Comparison of ENCODE assay signal across 8 mouse cellular contexts in the genomic region with DNA sequence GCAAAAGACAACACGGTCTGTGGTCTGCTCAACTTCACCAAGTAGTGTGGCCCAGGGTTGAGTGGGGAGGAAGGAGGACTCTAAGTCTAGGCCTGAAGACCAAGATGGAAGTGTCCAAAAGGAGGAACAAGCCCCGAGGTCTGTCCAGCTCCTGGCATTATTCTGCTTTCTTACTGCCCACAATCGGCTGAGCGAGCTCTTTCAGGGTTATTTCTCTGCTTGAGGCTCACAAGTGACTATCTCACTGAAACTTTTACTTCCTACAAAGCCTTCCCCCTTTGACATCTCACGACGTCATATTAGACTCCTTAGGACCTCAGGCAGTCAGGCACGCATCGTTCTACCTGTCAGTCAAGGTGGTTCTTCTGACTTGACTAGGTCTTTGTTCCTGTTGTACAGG. TPM values are rescaled to one million over a fixed set of nuclear protein-coding genes. Genes with fewer than 3 reads are reported as not detected.
DNase-seq lines count a peak whose midpoint lies in the region; ATAC-seq lines count a peak whose summit lies in the region.

No protein-coding gene starts in this region.

- peak overlapping the region; percentile 78 for H3K4me3 ChIP-seq in embryonic facial prominence, embryonic 10.5 days
- peak overlapping the region; percentile 88 for H3K4me3 ChIP-seq in hindbrain, embryonic 13.5 days
- H3K4me3 ChIP-seq in megakaryocyte, embryonic 14.5 days (replicated peaks), result peak overlapping the region; percentile 94

- H3K27ac ChIP-seq in embryonic facial prominence, embryonic 10.5 days (replicated peaks), result peak overlapping the region; percentile 85
- peak overlapping the region; percentile 87 for H3K27ac ChIP-seq in hindbrain, embryonic 13.5 days

- WGBS in embryonic facial prominence, embryonic 10.5 days, result 67% methylated on average over 8 of the region's 8 CpGs
- 69% methylated on average over 8 of the region's 8 CpGs for WGBS in hindbrain, embryonic 13.5 days

- H3K9me3 ChIP-seq in embryonic facial prominence, embryonic 10.5 days, result no peaks in the 10 kb centered on the region
- no peaks in the 10 kb centered on the region for H3K9me3 ChIP-seq in hindbrain, embryonic 13.5 days
- no peaks in the 10 kb centered on the region for H3K9me3 ChIP-seq in megakaryocyte, embryonic 14.5 days

- no peak for ATAC-seq in hindbrain, embryonic 13.5 days (ENCODE audit: low FRiP score)

- peak overlapping the region; percentile 90 for H3K9ac ChIP-seq in hindbrain, embryonic 13.5 days

- peak; percentile 40 for DNase-seq in layer of hippocampus, adult 11-12 months (ENCODE audit: low spot score)
- DNase-seq in layer of hippocampus, postnatal 36 days, result no peak
- DNase-seq in embryonic facial prominence, embryonic 10.5 days (ENCODE audit: low spot score), result peak; percentile 18
- DNase-seq in embryo, embryonic 10.5 days (ENCODE audit: low spot score), result no peak
- no peak for DNase-seq in testis, postnatal 10 days (ENCODE audit: low spot score)
- no peak for DNase-seq in cerebellum, adult 18-20 months

- peaks cover 37% of the 10 kb centered on the region for H3K27me3 ChIP-seq in embryonic facial prominence, embryonic 10.5 days (replicated peaks; ENCODE audit: low read depth, poor library complexity, severe bottlenecking)
- peaks cover 5% of the 10 kb centered on the region; the same call in 1 of the 2 replicates for H3K27me3 ChIP-seq in hindbrain, embryonic 13.5 days
- peaks cover 25% of the 10 kb centered on the region for H3K27me3 ChIP-seq in megakaryocyte, embryonic 14.5 days (replicated peaks)

- H3K4me2 ChIP-seq in hindbrain, embryonic 13.5 days, result peak overlapping the region; percentile 82

- H3K36me3 ChIP-seq in embryonic facial prominence, embryonic 10.5 days (replicated peaks), result no peaks in the 10 kb centered on the region
- H3K36me3 ChIP-seq in hindbrain, embryonic 13.5 days, result no peaks in the 10 kb centered on the region
- no peaks in the 10 kb centered on the region for H3K36me3 ChIP-seq in megakaryocyte, embryonic 14.5 days (replicated peaks; ENCODE audit: low read length)

- peaks cover 32% of the 10 kb centered on the region for H3K4me1 ChIP-seq in embryonic facial prominence, embryonic 10.5 days
- peaks cover 51% of the 10 kb centered on the region for H3K4me1 ChIP-seq in hindbrain, embryonic 13.5 days (replicated peaks)
- peaks cover 72% of the 10 kb centered on the region for H3K4me1 ChIP-seq in megakaryocyte, embryonic 14.5 days

RNA-seq across cellular contexts. Expression of a gene that starts 2.3 kb away (rescaled TPM):
- 10 to 100 TPM; 41.4 to 48.1 TPM for total RNA-seq in layer of hippocampus, postnatal 36 days (2021)
- polyA plus RNA-seq in embryonic facial prominence, embryonic 10.5 days (2016; fragmentation: Nextera tagmentation; extraction: Ambion mirVana), result 24.7 and 26.2 TPM in 2 replicates
- polyA plus RNA-seq in hindbrain, embryonic 13.5 days (2015; fragmentation: Nextera tagmentation; extraction: Ambion mirVana), result 50.1 and 51.9 TPM in 2 replicates
- 1.6 and 2.8 TPM in 2 replicates for polyA plus RNA-seq in megakaryocyte, embryonic 14.5 days (2012; ENCODE audit: insufficient read depth, low replicate concordance)

RNA-seq across cellular contexts. Expression of a gene that starts 29.5 kb away (rescaled TPM):
- 10 to 100 TPM; 15.7 to 17.5 TPM for total RNA-seq in layer of hippocampus, postnatal 36 days (2021)
- polyA plus RNA-seq in embryonic facial prominence, embryonic 10.5 days (2016; fragmentation: Nextera tagmentation; extraction: Ambion mirVana), result 30.4 and 35.1 TPM in 2 replicates
- 45.0 and 45.5 TPM in 2 replicates for polyA plus RNA-seq in hindbrain, embryonic 13.5 days (2015; fragmentation: Nextera tagmentation; extraction: Ambion mirVana)
- 3.2 and 4.4 TPM in 2 replicates for polyA plus RNA-seq in megakaryocyte, embryonic 14.5 days (2012; ENCODE audit: insufficient read depth, low replicate concordance)

RNA-seq across cellular contexts. Expression of a gene that starts 42.2 kb away (rescaled TPM):
- 10 to 100 TPM; 50.7 to 54.2 TPM for total RNA-seq in layer of hippocampus, postnatal 36 days (2021)
- polyA plus RNA-seq in embryonic facial prominence, embryonic 10.5 days (2016; fragmentation: Nextera tagmentation; extraction: Ambion mirVana), result 57.9 and 62.5 TPM in 2 replicates
- 47.3 and 52.9 TPM in 2 replicates for polyA plus RNA-seq in hindbrain, embryonic 13.5 days (2015; fragmentation: Nextera tagmentation; extraction: Ambion mirVana)
- 33.3 and 103 TPM in 2 replicates for polyA plus RNA-seq in megakaryocyte, embryonic 14.5 days (2012; ENCODE audit: insufficient read depth, low replicate concordance)

Comparison
In these comparisons a context has a peak if more than half of its experiments do, and no peak if none do; other contexts are left out.
1. DNase-seq: peak in layer of hippocampus, adult 11-12 months (single experiment) and embryonic facial prominence, embryonic 10.5 days (single experiment); none in layer of hippocampus, postnatal 36 days (0 of 2), embryo, embryonic 10.5 days (single experiment), testis, postnatal 10 days (single experiment) and cerebellum, adult 18-20 months (0 of 2).
2. Peak in every context shown above with its lines, with median percentiles within 50 percentile points of each other: H3K4me3 ChIP-seq.